Mouse (Mus musculus): ENCODE results near the gene Plxna3. TPM values are rescaled to one million over a fixed set of nuclear protein-coding genes. Genes with fewer than 3 reads are reported as not detected.
A peak's percentile ranks its signal among the peaks of the same experiment; 100 is the strongest.

Plxna3 gene
- total RNA-seq, 2 experiments from 2014 or later, result not detected

DNA sequence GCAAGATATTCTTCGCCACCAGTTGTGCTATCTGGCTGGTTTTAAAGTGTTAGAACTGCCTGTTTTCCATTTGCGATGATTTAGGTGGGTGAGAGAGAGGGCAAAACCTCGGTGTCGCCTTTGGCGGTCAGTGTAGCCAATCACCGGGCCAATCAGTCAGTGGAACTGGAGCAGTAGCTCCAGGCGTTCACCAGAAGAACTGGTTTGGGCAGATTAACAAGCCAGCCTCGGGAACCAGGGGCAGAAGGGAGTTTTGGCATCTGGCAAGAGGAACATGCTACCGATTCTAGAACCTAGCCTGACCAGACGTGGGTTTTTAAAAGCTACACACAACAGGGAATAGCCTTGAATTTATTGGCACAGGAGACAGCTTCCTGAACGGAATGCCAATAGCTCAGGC lies 30.3 kb downstream of the Plxna3 start:
- ATAC-seq (replicated peaks; ENCODE audit: low FRiP score, poor library complexity, severe bottlenecking), result no peak

DNA sequence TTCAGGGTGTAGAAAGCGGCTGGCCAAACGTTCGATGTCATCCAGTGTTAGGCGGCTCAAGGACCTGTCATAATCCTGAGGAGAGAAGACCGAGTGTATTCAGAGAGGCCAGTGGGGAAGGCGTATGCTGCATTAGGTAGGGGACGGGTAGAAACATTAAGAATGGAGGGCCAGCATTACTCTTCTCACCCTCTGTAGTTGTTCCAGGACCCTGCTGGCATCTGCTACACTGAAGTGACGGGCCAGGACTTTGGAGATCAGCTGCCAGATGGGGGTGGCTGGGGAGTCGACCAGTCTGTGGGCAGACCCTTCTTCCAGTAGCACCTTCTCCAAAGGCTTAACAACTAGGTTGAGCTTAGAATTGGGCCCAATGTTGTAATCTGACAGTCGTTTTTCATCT lies 38.6 kb downstream of the Plxna3 start:
- ATAC-seq (replicated peaks; ENCODE audit: low FRiP score, poor library complexity, severe bottlenecking), result no peak

DNA sequence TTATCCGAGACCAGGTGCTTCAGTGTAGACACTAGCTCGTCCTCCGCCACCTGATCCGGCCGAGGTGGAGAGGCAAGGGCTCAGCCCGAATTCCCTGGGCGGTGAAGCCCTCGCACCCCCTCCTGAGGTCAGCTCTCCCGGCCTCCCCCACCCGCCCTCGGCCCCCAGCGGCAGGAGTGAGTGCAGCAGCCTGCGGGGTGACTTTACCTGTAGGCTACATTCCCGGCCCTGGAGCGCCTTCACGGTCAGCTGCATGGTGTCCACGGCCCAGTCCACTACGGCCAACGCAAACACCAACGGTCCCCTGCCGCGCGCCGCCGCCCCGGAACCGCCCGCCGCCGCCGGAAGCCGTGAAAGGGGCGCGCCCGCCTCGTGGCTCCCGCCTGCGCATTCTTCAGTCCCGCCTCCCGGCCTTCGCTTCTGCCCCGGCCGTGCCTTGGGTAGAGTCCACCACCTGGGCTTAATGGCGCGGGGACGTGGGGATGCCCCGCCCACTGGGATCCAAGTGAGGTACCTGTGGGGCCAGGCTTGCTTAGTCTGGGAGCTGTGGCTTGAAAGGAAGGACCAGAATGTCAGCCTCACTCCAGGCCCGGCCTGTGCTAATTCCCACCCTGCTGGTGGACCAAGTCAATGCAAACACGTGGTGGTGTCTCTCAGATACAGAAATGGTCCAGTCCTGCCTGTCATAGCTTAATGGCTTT lies 39.5 kb downstream of the Plxna3 start:
- ATAC-seq (replicated peaks; ENCODE audit: low FRiP score, poor library complexity, severe bottlenecking), result peak; percentile 80

DNA sequence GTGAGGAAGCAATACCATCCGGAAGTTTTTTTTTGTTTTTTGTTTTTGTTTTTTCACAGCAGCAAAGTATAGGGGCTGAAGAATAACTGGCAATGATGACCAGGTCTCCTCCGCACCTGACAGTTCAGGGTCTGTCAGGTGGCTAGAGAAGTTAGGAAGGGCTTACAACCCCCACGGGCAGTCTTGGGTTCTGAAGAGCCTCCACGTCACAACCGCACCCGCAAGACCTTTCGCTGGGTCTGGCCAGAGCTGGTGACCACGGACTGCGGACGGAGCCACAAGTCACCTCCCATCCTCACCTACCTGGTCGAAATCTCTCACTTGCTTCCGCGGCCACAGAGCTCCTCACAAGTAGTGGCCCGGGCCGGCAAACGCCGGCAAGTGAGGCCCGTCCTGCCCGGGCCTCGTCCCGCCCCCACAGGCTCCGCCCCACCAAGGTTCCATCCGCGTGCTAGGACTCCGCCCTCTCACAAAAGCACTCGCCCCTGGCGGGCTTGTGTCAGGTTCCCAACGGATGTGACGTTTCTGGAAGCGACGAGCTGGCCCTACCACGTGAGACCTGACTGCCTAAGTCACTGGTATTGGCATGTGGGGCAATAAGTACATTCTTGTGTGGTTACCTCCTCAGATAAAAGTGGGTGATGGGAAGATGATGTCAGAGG lies 44.2 kb downstream of the Plxna3 start, which contains the start of the genes Ubl4a and Slc10a3:
TSS of gene Ubl4a (minus strand) at position 331 of the 662 bp plus-strand sequence.
TSS of gene Slc10a3 (minus strand) at position 462 of the 662 bp plus-strand sequence.
- peak; percentile 96 for ATAC-seq (replicated peaks; ENCODE audit: low FRiP score, poor library complexity, severe bottlenecking)

DNA sequence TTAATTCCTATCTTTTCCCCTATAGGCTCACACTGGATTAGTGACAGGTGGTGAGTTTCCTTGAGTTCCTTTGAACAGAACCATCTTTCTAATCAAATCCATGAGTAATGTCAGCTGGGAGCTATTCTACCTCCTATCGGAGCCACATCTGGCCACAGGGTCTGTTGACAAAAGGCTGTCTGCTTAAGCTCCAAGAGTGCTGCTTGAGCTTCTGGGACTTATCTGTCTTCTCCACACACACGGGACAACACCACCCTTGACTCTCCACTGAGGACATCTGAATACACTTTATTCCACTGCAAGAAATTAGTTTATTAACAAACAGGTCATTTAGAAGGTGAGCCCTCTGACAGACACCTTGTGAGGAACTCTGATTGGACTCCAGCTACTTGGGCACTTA lies 55.6 kb downstream of the Plxna3 start:
- ATAC-seq (replicated peaks; ENCODE audit: low FRiP score, poor library complexity, severe bottlenecking), result peak; percentile 88

DNA sequence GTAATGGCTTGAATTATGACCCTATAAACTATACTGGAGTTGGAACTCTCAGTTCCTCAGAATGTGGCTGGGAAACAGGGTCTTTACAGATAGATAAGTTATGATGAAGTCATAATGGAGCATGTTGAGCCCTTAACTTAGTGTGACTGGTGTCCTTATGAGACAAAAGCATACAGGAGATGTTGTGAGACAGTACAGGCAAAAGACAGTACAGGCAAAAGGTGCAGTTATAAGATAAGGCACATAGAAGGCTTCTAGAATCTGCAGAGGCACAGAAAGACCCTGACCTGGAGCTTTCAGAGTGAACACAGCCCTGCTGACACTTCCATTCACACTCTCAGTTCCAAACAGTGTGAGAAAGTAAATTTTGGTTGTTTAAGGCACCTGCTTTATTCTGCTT lies 59.3 kb downstream of the Plxna3 start:
- no peak for ATAC-seq (replicated peaks; ENCODE audit: low FRiP score, poor library complexity, severe bottlenecking)

DNA sequence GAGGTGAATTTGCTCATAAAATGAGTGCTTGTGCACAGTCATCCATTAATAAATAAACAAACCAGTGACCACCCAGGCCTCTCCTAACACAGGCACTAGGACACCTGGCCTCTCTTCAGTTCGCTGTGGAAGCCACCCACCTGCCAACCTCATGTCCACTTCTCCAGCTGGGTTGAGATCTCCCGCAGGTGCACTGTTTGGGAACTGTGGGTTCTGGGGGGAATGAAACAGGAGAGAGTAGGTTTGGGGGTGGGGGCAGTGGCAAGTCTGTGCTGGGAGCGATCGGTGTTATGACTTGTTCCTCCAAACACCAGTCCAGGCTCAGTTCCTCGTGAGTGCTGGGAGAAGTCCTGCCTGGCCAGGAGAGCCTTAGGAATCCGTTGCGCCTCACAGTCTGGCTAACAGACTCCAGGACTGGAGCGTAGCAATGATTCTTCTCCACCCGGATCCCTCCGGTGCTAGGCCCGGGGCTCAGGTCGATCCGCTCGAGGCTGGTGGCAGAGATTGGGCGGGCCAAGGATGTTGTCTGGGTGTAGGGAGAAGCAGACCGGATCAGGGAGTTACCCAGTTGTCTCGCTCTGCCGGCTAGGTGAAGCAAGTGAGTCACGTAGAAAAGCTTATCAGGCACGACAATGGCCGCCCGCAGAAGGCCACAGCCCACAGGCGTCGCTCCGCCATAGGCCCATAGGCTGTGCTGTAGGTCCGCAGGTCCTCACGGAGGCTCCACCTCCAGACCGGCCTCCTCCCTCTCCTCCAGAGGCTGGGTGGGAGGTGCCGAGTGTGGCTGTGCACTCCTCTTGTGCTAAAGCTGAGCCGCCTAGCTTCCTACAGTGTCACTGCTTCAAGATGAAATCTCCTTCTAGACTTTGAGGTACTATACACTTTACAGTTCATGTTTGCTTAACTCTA lies 63.9 kb downstream of the Plxna3 start, which contains the start of the genes Fam3a and Ikbkg:
TSS of gene Fam3a (minus strand) at position 738 of the 909 bp plus-strand sequence.
TSS of gene Ikbkg (plus strand) at position 756 of the 909 bp plus-strand sequence.
- peak; percentile 100 for ATAC-seq (replicated peaks; ENCODE audit: low FRiP score, poor library complexity, severe bottlenecking)

Other genes with a start within 250 kb of the Plxna3 start
- gene Opn1mw, start 201.6 kb upstream of the Plxna3 start, total RNA-seq (2015; ENCODE audit: low replicate concordance), result not detected in 2 replicates
- not detected in 2 replicates for gene Opn1mw, start 201.6 kb upstream of the Plxna3 start, total RNA-seq (2017; ENCODE audit: low replicate concordance)
- gene Mecp2, start 193.7 kb upstream of the Plxna3 start, total RNA-seq (2015; ENCODE audit: low replicate concordance), result 26.3 and 37.3 TPM in 2 replicates
- gene Mecp2, start 193.7 kb upstream of the Plxna3 start, total RNA-seq (2017; ENCODE audit: low replicate concordance), result 24.9 and 28.2 TPM in 2 replicates
- not detected in 2 replicates for gene Tex28, start 161.2 kb upstream of the Plxna3 start, total RNA-seq (2015; ENCODE audit: low replicate concordance)
- gene Tex28, start 161.2 kb upstream of the Plxna3 start, total RNA-seq (2017; ENCODE audit: low replicate concordance), result not detected in 2 replicates
- not detected in 2 replicates for gene Tktl1, start 151.8 kb upstream of the Plxna3 start, total RNA-seq (2015; ENCODE audit: low replicate concordance)
- not detected in 2 replicates for gene Tktl1, start 151.8 kb upstream of the Plxna3 start, total RNA-seq (2017; ENCODE audit: low replicate concordance)
- 103 and 114 TPM in 2 replicates for gene Flna, start 79.2 kb upstream of the Plxna3 start, total RNA-seq (2015; ENCODE audit: low replicate concordance)
- gene Flna, start 79.2 kb upstream of the Plxna3 start, total RNA-seq (2017; ENCODE audit: low replicate concordance), result 122 and 133 TPM in 2 replicates
- gene Emd, start 74.4 kb upstream of the Plxna3 start, total RNA-seq (2015; ENCODE audit: low replicate concordance), result 39.3 and 44.4 TPM in 2 replicates
- 23.2 and 29.5 TPM in 2 replicates for gene Emd, start 74.4 kb upstream of the Plxna3 start, total RNA-seq (2017; ENCODE audit: low replicate concordance)
- 718 and 731 TPM in 2 replicates for gene Rpl10, start 58.3 kb upstream of the Plxna3 start, total RNA-seq (2015; ENCODE audit: low replicate concordance)
- 354 and 377 TPM in 2 replicates for gene Rpl10, start 58.3 kb upstream of the Plxna3 start, total RNA-seq (2017; ENCODE audit: low replicate concordance)
- gene Taz, start 47.2 kb upstream of the Plxna3 start, total RNA-seq (2015; ENCODE audit: low replicate concordance), result 41.8 and 53.2 TPM in 2 replicates
- 13.8 and 18.6 TPM in 2 replicates for gene Taz, start 47.2 kb upstream of the Plxna3 start, total RNA-seq (2017; ENCODE audit: low replicate concordance)
- gene Dnase1l1, start 46.7 kb upstream of the Plxna3 start, total RNA-seq (2015; ENCODE audit: low replicate concordance), result 108 and 154 TPM in 2 replicates
- 73.7 and 110 TPM in 2 replicates for gene Dnase1l1, start 46.7 kb upstream of the Plxna3 start, total RNA-seq (2017; ENCODE audit: low replicate concordance)
- gene Atp6ap1, start 32.0 kb upstream of the Plxna3 start, total RNA-seq (2015; ENCODE audit: low replicate concordance), result 251 and 260 TPM in 2 replicates
- gene Atp6ap1, start 32.0 kb upstream of the Plxna3 start, total RNA-seq (2017; ENCODE audit: low replicate concordance), result 152 and 179 TPM in 2 replicates
- gene Gdi1, start 24.1 kb upstream of the Plxna3 start, total RNA-seq (2015; ENCODE audit: low replicate concordance), result 185 and 200 TPM in 2 replicates
- gene Gdi1, start 24.1 kb upstream of the Plxna3 start, total RNA-seq (2017; ENCODE audit: low replicate concordance), result 65.1 and 108 TPM in 2 replicates
- gene Fam50a, start 16.0 kb upstream of the Plxna3 start, total RNA-seq (2015; ENCODE audit: low replicate concordance), result 20.5 and 38.1 TPM in 2 replicates
- gene Fam50a, start 16.0 kb upstream of the Plxna3 start, total RNA-seq (2017; ENCODE audit: low replicate concordance), result 30.1 and 43.0 TPM in 2 replicates
- 15.1 and 20.9 TPM in 2 replicates for gene Lage3, start 24.6 kb downstream of the Plxna3 start, total RNA-seq (2015; ENCODE audit: low replicate concordance)
- 8.2 and 9.5 TPM in 2 replicates for gene Lage3, start 24.6 kb downstream of the Plxna3 start, total RNA-seq (2017; ENCODE audit: low replicate concordance)
- 32.4 and 36.9 TPM in 2 replicates for gene Ubl4a, start 44.2 kb downstream of the Plxna3 start, total RNA-seq (2015; ENCODE audit: low replicate concordance)
- gene Ubl4a, start 44.2 kb downstream of the Plxna3 start, total RNA-seq (2017; ENCODE audit: low replicate concordance), result 5.3 and 11.0 TPM in 2 replicates
- gene Slc10a3, start 44.3 kb downstream of the Plxna3 start, total RNA-seq (2015; ENCODE audit: low replicate concordance), result 1.8 and 9.6 TPM in 2 replicates
- gene Slc10a3, start 44.3 kb downstream of the Plxna3 start, total RNA-seq (2017; ENCODE audit: low replicate concordance), result 2.2 TPM in 1 of 2 replicates, not detected in the other
- 6.3 and 12.3 TPM in 2 replicates for gene Fam3a, start 64.2 kb downstream of the Plxna3 start, total RNA-seq (2015; ENCODE audit: low replicate concordance)
- 0.68 and 3.6 TPM in 2 replicates for gene Fam3a, start 64.2 kb downstream of the Plxna3 start, total RNA-seq (2017; ENCODE audit: low replicate concordance)
- gene Ikbkg, start 64.2 kb downstream of the Plxna3 start, total RNA-seq (2015; ENCODE audit: low replicate concordance), result 5.4 and 16.2 TPM in 2 replicates
- gene Ikbkg, start 64.2 kb downstream of the Plxna3 start, total RNA-seq (2017; ENCODE audit: low replicate concordance), result 12.8 and 16.8 TPM in 2 replicates
- 63.7 and 64.9 TPM in 2 replicates for gene G6pdx, start 100.1 kb downstream of the Plxna3 start, total RNA-seq (2015; ENCODE audit: low replicate concordance)
- gene G6pdx, start 100.1 kb downstream of the Plxna3 start, total RNA-seq (2017; ENCODE audit: low replicate concordance), result 38.5 and 45.2 TPM in 2 replicates
- gene Gm6880, start 152.3 kb downstream of the Plxna3 start, total RNA-seq (2015; ENCODE audit: low replicate concordance), result not detected in 2 replicates
- gene Gm6880, start 152.3 kb downstream of the Plxna3 start, total RNA-seq (2017; ENCODE audit: low replicate concordance), result not detected in 2 replicates
- not detected in 2 replicates for gene Olfr1326-ps1, start 245.8 kb downstream of the Plxna3 start, total RNA-seq (2015; ENCODE audit: low replicate concordance)
- gene Olfr1326-ps1, start 245.8 kb downstream of the Plxna3 start, total RNA-seq (2017; ENCODE audit: low replicate concordance), result not detected in 2 replicates